Mouse (Mus musculus): Measurements from ENCODE around the gene Angptl4. TPM values are rescaled to one million over a fixed set of nuclear protein-coding genes. Genes with fewer than 3 reads are reported as not detected.

Angptl4 gene
- polyA plus RNA-seq, 1 experiment from 2014 or later = 51.4 TPM

DNA sequence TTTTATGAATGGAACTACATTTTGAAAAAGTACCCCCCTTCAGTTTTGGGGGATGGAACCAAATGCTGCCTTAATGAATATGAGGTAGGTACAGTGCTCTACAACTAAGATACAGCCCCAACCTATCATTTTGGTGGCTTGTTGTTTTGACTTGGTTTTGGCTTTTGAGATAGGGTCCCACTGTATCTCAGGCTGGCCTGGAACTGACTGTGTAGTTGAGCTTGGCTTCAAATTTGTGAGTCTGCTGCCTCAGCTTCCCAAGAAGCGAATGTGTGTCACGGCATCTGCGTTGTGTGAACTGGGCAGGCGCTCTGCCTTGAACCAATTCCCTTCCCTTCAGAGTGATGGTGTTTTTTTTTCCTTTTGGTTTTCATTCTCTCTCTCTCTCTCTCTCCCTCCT lies 10.0 kb downstream of the Angptl4 start:
- H3K27ac ChIP-seq = no peak overlapping the region
- no peak for TF ChIP-seq CTCF (IDR thresholded peaks at IDR 0.05; ENCODE audit: low read depth)
- DNase-seq (ENCODE audit: low spot score) (no peak), ATAC-seq (replicated peaks; ENCODE audit: low FRiP score, low read depth) (no peak)
- no peaks in the 10 kb centered on the region for H3K4me1 ChIP-seq (replicated peaks; ENCODE audit: insufficient read depth, low read length)
- no peaks in the 10 kb centered on the region for H3K27me3 ChIP-seq (ENCODE audit: insufficient read depth, low read length)
- no peak overlapping the region for H3K4me2 ChIP-seq (ENCODE audit: low read length)
- no peak overlapping the region for H3K4me3 ChIP-seq (replicated peaks; ENCODE audit: low read depth, low read length)
- peaks cover 4% of the 10 kb centered on the region for H3K36me3 ChIP-seq (ENCODE audit: insufficient read depth, low read length)
- H3K9ac ChIP-seq (ENCODE audit: low read depth, low read length) = no peak overlapping the region
- WGBS = 88% methylated on average over 4 of the region's 4 CpGs
- no peaks in the 10 kb centered on the region for H3K9me3 ChIP-seq (replicated peaks; ENCODE audit: low read length)

DNA sequence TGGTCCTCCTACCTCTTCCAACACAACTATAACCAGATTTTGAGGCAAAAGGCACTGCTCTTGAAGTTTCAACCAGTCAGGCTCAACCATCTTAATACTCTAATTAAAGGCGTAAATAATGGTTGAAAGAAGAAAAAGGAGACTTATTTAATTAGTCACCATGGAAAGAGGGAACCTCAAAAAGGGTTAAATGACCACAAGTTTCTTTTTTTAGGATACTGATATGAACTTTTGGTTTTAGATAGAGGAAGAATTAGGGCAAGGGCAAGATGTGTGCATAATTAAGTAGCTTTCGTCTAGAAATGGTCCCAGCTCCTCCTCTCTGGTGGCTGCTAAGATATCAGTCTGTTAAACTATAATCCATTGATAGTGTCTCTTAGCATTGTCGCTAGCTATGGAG lies 15.2 kb downstream of the Angptl4 start:
- no peak overlapping the region for H3K27ac ChIP-seq
- H3K9ac ChIP-seq (ENCODE audit: low read depth, low read length) = no peak overlapping the region
- no peak overlapping the region for H3K4me2 ChIP-seq (ENCODE audit: low read length)
- no peak for TF ChIP-seq CTCF (IDR thresholded peaks at IDR 0.05; ENCODE audit: low read depth)
- H3K4me1 ChIP-seq (replicated peaks; ENCODE audit: insufficient read depth, low read length) = no peaks in the 10 kb centered on the region
- WGBS = 54% methylated on average over 3 of the region's 3 CpGs
- no peaks in the 10 kb centered on the region for H3K9me3 ChIP-seq (replicated peaks; ENCODE audit: low read length)
- no peaks in the 10 kb centered on the region for H3K27me3 ChIP-seq (ENCODE audit: insufficient read depth, low read length)
- DNase-seq (ENCODE audit: low spot score) = no peak
- no peak overlapping the region for H3K4me3 ChIP-seq (replicated peaks; ENCODE audit: low read depth, low read length)
- H3K36me3 ChIP-seq (ENCODE audit: insufficient read depth, low read length) = no peaks in the 10 kb centered on the region
- no peak for ATAC-seq (replicated peaks; ENCODE audit: low FRiP score, low read depth)

DNA sequence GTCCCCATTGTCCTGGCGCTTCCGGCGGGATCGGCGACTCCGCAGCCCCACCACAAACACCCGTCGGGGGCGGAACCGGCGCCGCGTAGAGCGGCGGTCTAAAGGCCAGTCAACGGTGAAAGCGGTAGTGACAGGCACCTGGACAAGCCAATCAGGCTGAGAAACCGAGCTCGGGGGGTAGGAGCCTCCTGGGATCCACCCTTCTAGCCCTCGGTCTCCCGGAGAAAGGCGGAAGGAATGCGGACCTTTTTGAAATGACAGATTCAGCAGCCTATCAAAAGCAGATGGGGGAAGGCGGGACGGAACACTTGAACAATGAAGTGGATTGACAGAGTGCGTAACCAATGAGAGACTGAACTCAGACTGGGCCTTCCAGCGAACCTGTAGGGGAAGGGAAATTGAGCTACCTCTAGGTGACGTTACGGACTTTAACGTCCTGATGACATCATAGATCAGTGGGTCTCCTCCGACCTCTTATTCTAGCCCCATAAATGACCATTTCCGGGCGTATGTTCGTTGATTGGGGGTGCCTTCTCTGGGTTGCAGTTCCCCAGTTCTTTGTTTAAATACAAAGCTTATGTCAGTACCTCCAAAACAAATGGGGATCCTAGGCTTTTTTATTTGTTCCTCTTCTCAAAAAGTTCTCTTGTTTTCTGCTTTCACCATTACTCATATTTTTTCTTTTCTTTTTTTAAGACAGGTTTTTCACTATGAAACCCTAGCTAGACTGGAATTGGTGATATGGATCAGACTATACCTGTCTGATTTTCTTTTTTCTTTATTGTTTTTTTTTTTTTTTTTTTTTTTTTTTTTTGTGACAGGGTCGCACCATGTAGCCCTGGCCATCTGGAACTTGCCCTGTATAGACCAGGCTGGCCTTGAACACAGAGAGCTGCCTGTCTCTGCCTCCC lies 21.1 kb downstream of the Angptl4 start, which contains the start of gene Rab11b:
TSS of gene Rab11b (minus strand) at position 276 of the 911 bp plus-strand sequence.
- Histone ChIP-seq H3K4me1 (replicated peaks; ENCODE audit: insufficient read depth, low read length) (peaks cover 32% of the 10 kb centered on the region), H3K4me2 (ENCODE audit: low read length) (peak within 1 kb of the TSS; percentile 56), H3K9me3 (replicated peaks; ENCODE audit: low read length) (no peaks in the 10 kb centered on the region), H3K36me3 (ENCODE audit: insufficient read depth, low read length) (no peaks in the 10 kb centered on the region), H3K27me3 (ENCODE audit: insufficient read depth, low read length) (no peaks in the 10 kb centered on the region), H3K27ac (peak within 1 kb of the TSS; percentile 99), H3K9ac (ENCODE audit: low read depth, low read length) (peak within 1 kb of the TSS; percentile 90), H3K4me3 (replicated peaks; ENCODE audit: low read depth, low read length) (peak within 1 kb of the TSS; percentile 67)
- DNase-seq (ENCODE audit: low spot score) = peak; percentile 100
- 3% methylated on average over 35 of the region's 35 CpGs for WGBS
- ATAC-seq (replicated peaks; ENCODE audit: low FRiP score, low read depth) = peak; percentile 99
- TF ChIP-seq CTCF (IDR thresholded peaks at IDR 0.05; ENCODE audit: low read depth) = peak; percentile 35; the same call in 1 of the 2 replicates

DNA sequence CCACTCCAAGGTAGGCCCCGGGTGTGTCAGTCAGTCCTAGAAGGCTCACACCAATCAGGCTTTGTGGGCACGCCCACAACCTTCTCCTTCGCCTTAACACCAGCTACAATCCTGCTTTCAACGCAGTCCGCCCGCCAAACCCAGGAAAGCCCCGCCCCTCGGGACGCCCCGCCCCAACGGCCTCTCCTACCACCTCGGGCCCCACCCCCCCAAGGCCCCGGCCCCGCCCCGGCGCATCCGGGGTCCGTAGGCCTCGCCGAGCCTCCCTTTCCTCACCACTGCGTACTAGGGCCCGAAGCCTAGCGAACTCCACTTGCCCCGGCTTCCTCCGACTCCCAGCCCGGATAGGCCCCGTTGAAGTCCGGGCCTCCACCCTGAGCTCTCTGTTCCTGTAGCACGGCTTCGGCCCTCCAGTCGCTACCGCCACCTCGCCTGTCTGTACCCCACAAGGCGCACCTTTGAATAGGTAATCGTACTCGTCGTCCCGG lies 21.8 kb downstream of the Angptl4 start:
- peak overlapping the region; percentile 90 for H3K9ac ChIP-seq (ENCODE audit: low read depth, low read length)
- H3K4me2 ChIP-seq (ENCODE audit: low read length) = peak overlapping the region; percentile 56
- no peak for TF ChIP-seq CTCF (IDR thresholded peaks at IDR 0.05; ENCODE audit: low read depth)
- DNase-seq (ENCODE audit: low spot score) (peak; percentile 91), ATAC-seq (replicated peaks; ENCODE audit: low FRiP score, low read depth) (peak; percentile 89)
- peak overlapping the region; percentile 99 for H3K27ac ChIP-seq
- H3K36me3 ChIP-seq (ENCODE audit: insufficient read depth, low read length) = no peaks in the 10 kb centered on the region
- no peaks in the 10 kb centered on the region for H3K9me3 ChIP-seq (replicated peaks; ENCODE audit: low read length)
- H3K27me3 ChIP-seq (ENCODE audit: insufficient read depth, low read length) = no peaks in the 10 kb centered on the region
- peaks cover 36% of the 10 kb centered on the region for H3K4me1 ChIP-seq (replicated peaks; ENCODE audit: insufficient read depth, low read length)
- WGBS = under 1% methylated on average over 38 of the region's 38 CpGs
- H3K4me3 ChIP-seq (replicated peaks; ENCODE audit: low read depth, low read length) = peak overlapping the region; percentile 67

DNA sequence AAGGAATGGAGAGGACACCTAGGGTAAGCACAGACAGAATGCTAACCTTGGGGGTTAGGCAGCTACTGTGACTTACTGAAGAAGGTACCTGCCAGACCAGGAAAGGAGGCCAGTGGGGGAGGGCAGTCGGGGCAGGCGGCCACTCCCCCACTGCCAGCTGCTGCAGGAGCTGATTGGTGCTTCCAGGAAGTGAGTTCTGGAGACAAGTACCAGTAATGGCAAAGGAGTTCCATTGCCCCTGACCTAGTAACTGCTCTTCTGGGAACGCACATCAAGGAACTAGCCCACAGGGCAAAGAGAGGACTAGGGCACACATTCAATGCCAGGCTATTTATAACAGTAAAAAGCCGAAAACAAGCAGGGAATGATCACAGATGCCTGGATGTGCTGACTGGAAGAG lies 24.4 kb downstream of the Angptl4 start:
- H3K36me3 ChIP-seq (ENCODE audit: insufficient read depth, low read length) = no peaks in the 10 kb centered on the region
- H3K4me3 ChIP-seq (replicated peaks; ENCODE audit: low read depth, low read length) = no peak overlapping the region
- no peak for DNase-seq (ENCODE audit: low spot score)
- 0 out of 2 replicates have a peak overlapping the region, but pooled peaks have one; percentile 5 for H3K4me2 ChIP-seq (ENCODE audit: low read length)
- no peak for ATAC-seq (replicated peaks; ENCODE audit: low FRiP score, low read depth)
- peaks cover 36% of the 10 kb centered on the region for H3K4me1 ChIP-seq (replicated peaks; ENCODE audit: insufficient read depth, low read length)
- no peaks in the 10 kb centered on the region for H3K27me3 ChIP-seq (ENCODE audit: insufficient read depth, low read length)
- H3K9me3 ChIP-seq (replicated peaks; ENCODE audit: low read length) = no peaks in the 10 kb centered on the region
- TF ChIP-seq CTCF (IDR thresholded peaks at IDR 0.05; ENCODE audit: low read depth) = no peak
- H3K9ac ChIP-seq (ENCODE audit: low read depth, low read length) = no peak overlapping the region
- 0 out of 2 replicates have a peak overlapping the region, but pooled peaks have one; percentile 14 for H3K27ac ChIP-seq
- 46% methylated on average over 4 of the region's 4 CpGs for WGBS

DNA sequence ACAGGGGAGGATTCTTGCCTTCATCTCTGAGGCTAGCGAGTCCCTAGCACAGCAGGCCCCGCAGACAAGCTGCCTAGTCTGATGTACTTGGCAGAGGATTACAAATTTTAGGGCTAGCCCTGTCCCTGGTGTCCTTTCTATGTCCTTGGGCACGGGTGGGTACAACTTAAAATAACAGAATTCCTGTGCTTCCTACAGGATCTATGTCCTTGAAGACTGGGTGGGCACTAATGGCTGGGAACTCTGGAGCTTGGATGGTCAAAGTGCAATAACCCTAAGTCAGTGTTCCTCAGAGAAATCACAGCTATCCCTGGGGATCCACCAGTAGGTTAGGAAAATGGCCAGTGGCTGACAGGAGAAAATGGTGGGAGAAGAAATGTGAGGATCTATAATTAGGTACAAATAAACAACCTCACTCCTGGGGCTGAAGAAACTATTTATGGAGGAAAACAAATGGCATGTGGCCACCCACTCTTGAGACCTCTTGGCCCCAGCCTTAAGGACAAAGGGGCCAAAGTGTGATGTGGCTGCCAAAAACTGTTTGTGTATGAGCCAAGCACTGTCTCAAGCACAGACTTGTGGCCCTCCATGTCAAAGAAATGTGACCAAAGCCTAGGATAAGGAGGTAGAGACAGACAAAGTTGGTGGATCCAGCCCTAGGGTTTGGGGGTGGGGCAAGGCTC lies 25.4 kb downstream of the Angptl4 start:
- Histone ChIP-seq H3K9me3 (replicated peaks; ENCODE audit: low read length) (no peaks in the 10 kb centered on the region), H3K27ac (peak overlapping the region; percentile 28; the same call in 1 of the 2 replicates), H3K36me3 (ENCODE audit: insufficient read depth, low read length) (peaks cover 2% of the 10 kb centered on the region; the same call in 1 of the 2 replicates), H3K4me2 (ENCODE audit: low read length) (0 out of 2 replicates have a peak overlapping the region, but pooled peaks have one; percentile 1), H3K9ac (ENCODE audit: low read depth, low read length) (no peak overlapping the region), H3K4me3 (replicated peaks; ENCODE audit: low read depth, low read length) (no peak overlapping the region), H3K27me3 (ENCODE audit: insufficient read depth, low read length) (no peaks in the 10 kb centered on the region), H3K4me1 (replicated peaks; ENCODE audit: insufficient read depth, low read length) (peaks cover 36% of the 10 kb centered on the region)
- TF ChIP-seq CTCF (IDR thresholded peaks at IDR 0.05; ENCODE audit: low read depth) = no peak
- ATAC-seq (replicated peaks; ENCODE audit: low FRiP score, low read depth) (no peak), DNase-seq (ENCODE audit: low spot score) (no peak)
- 83% methylated on average over 3 of the region's 3 CpGs for WGBS

Data from kidney, postnatal 0 days (tissue).